Mouse (Mus musculus) left cerebral cortex, adult 2 months (tissue): ENCODE measurements at regions not wholly inside any gene's neighbourhood (a gene's known extent, or its start where the extent isn't known, plus 50 kb on each side); places are given as distances from the start of the nearest gene placed in this dataset.
A peak's percentile ranks its signal among the peaks of the same experiment; 100 is the strongest.

Experiments used
- DNase-seq, 2 experiments: peaks; one replicate each; pipeline ENCODE4 v3.0.0; 2021 to 2022; ENCODE audit warnings: low spot score in 2 of 2, mixed read lengths in 1 of 2; ENCODE audit errors: extremely low spot score in 1 of 2
- H3K27ac ChIP-seq: fragments of 200-600 bp; 2 replicates; pipeline ENCODE4 v1.8.1; 2022
- H3K4me3 ChIP-seq: fragments of 200-600 bp; 2 replicates; pipeline ENCODE4 v1.8.1; 2022
- CTCF ChIP-seq: fragments of 200-600 bp; IDR thresholded peaks from 2 replicates; pipeline ENCODE4 v1.8.1; 2022; ENCODE audit warnings: antibody characterized with exemption, mild to moderate bottlenecking, moderate library complexity
- intact Hi-C: fragments of 180-260 bp; cut with DNase I; formaldehyde crosslinking; loops from one replicate; pipeline ENCODE4 v1.15.1; 2025

- no peak for DNase-seq
- intact Hi-C loops, result loop anchor here (2.0 to 5.0 kb wide), 3 partner anchors 55 to 310 kb away; no protein-coding TSS in a partner anchor
- TF ChIP-seq CTCF, result peak; percentile 78
- no peak overlapping the region for H3K4me3 ChIP-seq
- no peak overlapping the region for H3K27ac ChIP-seq
Measured at GRCm38 (mm10) chr6:43021967-43022366, 73.1 kb downstream of the Olfr444 start.
